Mouse (Mus musculus) gastrocnemius, postnatal 4 days (tissue): ENCODE measurements around the gene Ncln. TPM values are rescaled to one million over a fixed set of nuclear protein-coding genes. Genes with fewer than 3 reads are reported as not detected.
A peak's percentile ranks its signal among the peaks of the same experiment; 100 is the strongest.

Experiments
- DNase-seq, 2 experiments: peaks; one replicate each; pipeline ENCODE4 v3.0.0; 2021 to 2022; ENCODE audit warnings: low spot score in 2 of 2, mixed read lengths in 2 of 2
- total RNA-seq, 2 experiments: library from RNA; stranded (reverse); gene quantifications; 2 replicates each; pipeline ENCODE4 v1.2.3; 2021

Ncln gene
- total RNA-seq, 2 experiments from 2014 or later, result 59.3 to 61.3 TPM

- DNase-seq, result no peak
Observed at GRCm38 (mm10) chr10:81492606-81493240, 3.5 kb downstream of the Ncln start.

GRCm38 (mm10) chr10:81491018-81491417, 5.2 kb downstream of the Ncln start:
- DNase-seq, result no peak

GRCm38 (mm10) chr10:81489941-81490340, 6.3 kb downstream of the Ncln start:
- no peak for DNase-seq

GRCm38 (mm10) chr10:81488081-81488480, 8.1 kb downstream of the Ncln start:
- no peak for DNase-seq

GRCm38 (mm10) chr10:81486496-81486895, 9.7 kb downstream of the Ncln start:
- no peak for DNase-seq

- no peak for DNase-seq
Observed at GRCm38 (mm10) chr10:81485479-81486018, 10.6 kb downstream of the Ncln start.

- DNase-seq, result no peak
Observed at GRCm38 (mm10) chr10:81485060-81485449, 11.1 kb downstream of the Ncln start.

GRCm38 (mm10) chr10:81484441-81485059, 11.6 kb downstream of the Ncln start:
- no peak for DNase-seq

- no peak for DNase-seq
Observed at GRCm38 (mm10) chr10:81483983-81484382, 12.2 kb downstream of the Ncln start.

- DNase-seq, result peak in 1 of 2 experiments; percentile 44
Observed at GRCm38 (mm10) chr10:81482533-81482889, 13.7 kb downstream of the Ncln start, which contains the start of gene Celf5. Celf5 (minus strand) TSS chr10:81482709.

- no peak for DNase-seq
Observed at GRCm38 (mm10) chr10:81481605-81482532, 14.3 kb downstream of the Ncln start.

GRCm38 (mm10) chr10:81474461-81474860, 21.7 kb downstream of the Ncln start:
- DNase-seq, result no peak

- no peak for DNase-seq
Observed at GRCm38 (mm10) chr10:81473003-81473451, 23.2 kb downstream of the Ncln start.

GRCm38 (mm10) chr10:81472403-81473002, 23.7 kb downstream of the Ncln start:
- DNase-seq, result no peak

GRCm38 (mm10) chr10:81470454-81470853, 25.7 kb downstream of the Ncln start:
- no peak for DNase-seq

GRCm38 (mm10) chr10:81469253-81469652, 26.9 kb downstream of the Ncln start:
- peak in 1 of 2 experiments; percentile 15 for DNase-seq

- peak in 1 of 2 experiments; percentile 13 for DNase-seq
Observed at GRCm38 (mm10) chr10:81467670-81468235, 28.4 kb downstream of the Ncln start.

GRCm38 (mm10) chr10:81466881-81467280, 29.3 kb downstream of the Ncln start:
- DNase-seq, result no peak

- peak in 1 of 2 experiments; percentile 14 for DNase-seq
Observed at GRCm38 (mm10) chr10:81466066-81466465, 30.1 kb downstream of the Ncln start.

- DNase-seq, result no peak
Observed at GRCm38 (mm10) chr10:81465265-81465645, 30.9 kb downstream of the Ncln start.
